Mouse (Mus musculus) neural tube, embryonic 13.5 days (tissue): ENCODE measurements around the gene Tacc3. TPM values are rescaled to one million over a fixed set of nuclear protein-coding genes. Genes with fewer than 3 reads are reported as not detected.

Experiments used
- ATAC-seq: fragments of 200-750 bp; cut with Nextera tagmentation; 2 replicates; pipeline ENCODE4 v1.8.0; 2017; ENCODE audit warnings: low read depth, mild to moderate bottlenecking, moderate TSS enrichment, moderate library complexity
- H3K27ac ChIP-seq: fragments of 300-500 bp; sonication (generic); replicated peaks from 2 replicates; pipeline ENCODE4 v1.5.1; 2015; ENCODE audit warnings: moderate library complexity, mild to moderate bottlenecking, inconsistent platforms
- H3K27me3 ChIP-seq: fragments of 300-500 bp; sonication (generic); 2 replicates; pipeline ENCODE4 v1.6.1; 2015; ENCODE audit warnings: mild to moderate bottlenecking, inconsistent platforms
- H3K36me3 ChIP-seq: fragments of 300-500 bp; sonication (generic); 2 replicates; pipeline ENCODE4 v1.6.1; 2015; ENCODE audit warnings: mild to moderate bottlenecking, inconsistent platforms
- H3K4me1 ChIP-seq: fragments of 300-500 bp; sonication (generic); replicated peaks from 2 replicates; pipeline ENCODE4 v1.6.1; 2015; ENCODE audit warnings: inconsistent platforms
- H3K4me2 ChIP-seq: fragments of 300-500 bp; sonication (generic); 2 replicates; pipeline ENCODE4 v1.6.1; 2015; ENCODE audit warnings: inconsistent platforms, mild to moderate bottlenecking, moderate library complexity
- H3K4me3 ChIP-seq: fragments of 300-500 bp; sonication (generic); 2 replicates; pipeline ENCODE4 v1.5.1; 2015; ENCODE audit warnings: mild to moderate bottlenecking, inconsistent platforms
- H3K9ac ChIP-seq: fragments of 300-500 bp; sonication (generic); 2 replicates; pipeline ENCODE4 v1.6.1; 2015; ENCODE audit warnings: moderate library complexity, mild to moderate bottlenecking, inconsistent platforms
- H3K9me3 ChIP-seq: fragments of 300-500 bp; sonication (generic); 2 replicates; pipeline ENCODE4 v1.6.1; 2016; ENCODE audit warnings: inconsistent platforms
- WGBS: fragments of 180-500 bp; shearing (Covaris S2); methylation state at CpG from one replicate; pipeline ENCODE4 v1.1.7; 2015; 5-methylcytosine and 5-hydroxymethylcytosine counted together
- polyA plus RNA-seq: library from polyadenylated mRNA; unstranded; fragments of >200 nt; fragmentation: Nextera tagmentation; extraction: Ambion mirVana; gene quantifications from 2 replicates; pipeline ENCODE4 v1.2.1, GENCODE M21; 2015

The Tacc3 gene
- polyA plus RNA-seq, 1 experiment from 2014 or later, result 40.7 TPM

DNA sequence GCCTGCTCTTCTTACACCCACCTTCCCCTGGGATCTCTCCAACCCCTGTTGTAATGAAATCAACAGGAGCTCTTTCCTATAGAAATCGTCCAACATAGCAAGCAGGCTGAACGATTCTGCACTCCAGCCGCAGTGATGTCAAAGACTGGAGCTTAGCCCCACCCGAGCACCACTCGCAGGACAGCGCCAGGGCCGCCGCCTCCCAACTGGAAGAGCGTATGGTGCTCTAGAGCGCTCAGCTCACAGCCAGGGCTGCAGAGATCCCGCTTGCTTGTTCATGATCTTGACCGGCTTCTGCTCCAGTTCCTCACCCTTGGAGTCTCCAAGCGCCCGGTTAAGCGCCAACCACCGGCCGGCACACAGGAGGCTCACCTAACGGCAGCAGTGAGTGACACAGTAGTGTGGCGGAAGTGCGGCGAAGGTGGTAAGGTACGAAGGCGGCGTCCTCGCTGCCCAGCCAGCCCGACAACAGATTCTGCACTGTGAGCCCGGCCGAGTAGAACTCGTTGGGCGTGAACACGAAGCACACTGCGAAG, 609 bp upstream of the Tacc3 start:
- ATAC-seq, result peak; percentile 32
- Histone ChIP-seq H3K9ac (peak overlapping the region; percentile 84), H3K4me1 (peaks cover 38% of the 10 kb centered on the region), H3K27ac (peak overlapping the region; percentile 95), H3K4me3 (peak overlapping the region; percentile 68), H3K27me3 (no peaks in the 10 kb centered on the region), H3K36me3 (peaks cover 32% of the 10 kb centered on the region), H3K9me3 (no peaks in the 10 kb centered on the region), H3K4me2 (peak overlapping the region; percentile 95)
- WGBS, result under 1% methylated on average over 32 of the region's 32 CpGs

GRCm38 (mm10) chr5:33658664-33659050, 729 bp downstream of the Tacc3 start:
- Histone ChIP-seq H3K4me2 (peak overlapping the region; percentile 95), H3K9ac (peak overlapping the region; percentile 84), H3K36me3 (peaks cover 29% of the 10 kb centered on the region), H3K9me3 (no peaks in the 10 kb centered on the region), H3K4me1 (peaks cover 34% of the 10 kb centered on the region), H3K27me3 (no peaks in the 10 kb centered on the region), H3K4me3 (peak overlapping the region; percentile 68), H3K27ac (0 out of 2 replicates have a peak overlapping the region, but pooled peaks have one; percentile 95)
- WGBS, result under 1% methylated on average over 26 of the region's 26 CpGs
- ATAC-seq, result no peak; the same call in 1 of the 2 replicates

DNA sequence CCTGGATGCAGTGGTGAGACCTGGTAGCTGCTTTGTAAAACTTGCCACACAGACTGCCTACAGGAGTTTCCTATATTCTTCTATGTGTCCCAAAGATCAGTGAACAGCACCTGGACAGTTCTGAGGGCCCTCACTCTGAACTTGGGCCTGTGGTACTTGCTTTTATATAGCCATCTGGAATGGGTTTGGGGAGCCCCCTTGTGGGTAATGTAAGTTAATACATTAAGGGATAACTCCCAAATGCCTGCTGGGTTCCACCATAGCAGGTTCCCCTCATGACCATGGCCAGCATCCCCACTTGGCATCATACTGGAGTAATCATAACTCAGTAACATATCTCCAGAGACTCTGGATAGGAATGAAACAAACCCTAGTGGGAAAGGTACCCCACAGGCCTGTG, 10.3 kb downstream of the Tacc3 start:
- no peak for ATAC-seq
- Histone ChIP-seq H3K4me1 (no peaks in the 10 kb centered on the region), H3K36me3 (peaks cover 35% of the 10 kb centered on the region), H3K27ac (no peak overlapping the region), H3K9me3 (no peaks in the 10 kb centered on the region), H3K9ac (no peak overlapping the region), H3K4me3 (no peak overlapping the region), H3K27me3 (no peaks in the 10 kb centered on the region), H3K4me2 (no peak overlapping the region)

GRCm38 (mm10) chr5:33671659-33672058, 13.7 kb downstream of the Tacc3 start:
- Histone ChIP-seq H3K4me1 (peaks cover 13% of the 10 kb centered on the region), H3K36me3 (peaks cover 29% of the 10 kb centered on the region), H3K4me3 (no peak overlapping the region), H3K27ac (no peak overlapping the region), H3K27me3 (no peaks in the 10 kb centered on the region), H3K4me2 (no peak overlapping the region), H3K9me3 (no peaks in the 10 kb centered on the region), H3K9ac (no peak overlapping the region)
- 84% methylated on average over 5 of the region's 5 CpGs for WGBS
- ATAC-seq, result no peak

DNA sequence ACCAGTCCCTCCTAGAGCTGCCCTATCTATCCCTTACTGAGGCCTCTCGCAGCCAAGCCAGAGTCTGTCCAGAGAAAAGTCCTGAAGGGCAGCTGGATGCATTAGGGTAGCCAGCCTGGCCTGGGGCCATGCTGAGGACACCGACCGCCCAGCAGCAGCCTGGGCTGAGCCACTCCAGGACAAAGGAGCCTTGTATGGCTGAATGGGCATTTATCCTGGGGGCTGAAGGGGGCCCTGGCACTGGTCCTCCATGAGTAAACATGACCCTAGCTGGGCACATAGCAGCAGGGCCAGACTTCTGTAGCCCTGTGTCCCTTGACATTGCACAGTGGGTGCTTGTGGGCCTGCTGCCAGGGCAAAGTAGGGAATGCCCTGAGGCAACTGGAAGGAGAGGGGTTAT, 16.5 kb downstream of the Tacc3 start:
- no peaks in the 10 kb centered on the region for H3K9me3 ChIP-seq
- H3K4me3 ChIP-seq, result no peak overlapping the region
- peak overlapping the region; percentile 38; the same call in 1 of the 2 replicates for H3K9ac ChIP-seq
- H3K27me3 ChIP-seq, result no peaks in the 10 kb centered on the region
- ATAC-seq, result peak; percentile 70
- H3K4me1 ChIP-seq, result peaks cover 13% of the 10 kb centered on the region
- WGBS, result 32% methylated on average over 3 of the region's 3 CpGs
- H3K4me2 ChIP-seq, result no peak overlapping the region
- H3K27ac ChIP-seq, result no peak overlapping the region; the same call in 1 of the 2 replicates
- H3K36me3 ChIP-seq, result peaks cover 14% of the 10 kb centered on the region

DNA sequence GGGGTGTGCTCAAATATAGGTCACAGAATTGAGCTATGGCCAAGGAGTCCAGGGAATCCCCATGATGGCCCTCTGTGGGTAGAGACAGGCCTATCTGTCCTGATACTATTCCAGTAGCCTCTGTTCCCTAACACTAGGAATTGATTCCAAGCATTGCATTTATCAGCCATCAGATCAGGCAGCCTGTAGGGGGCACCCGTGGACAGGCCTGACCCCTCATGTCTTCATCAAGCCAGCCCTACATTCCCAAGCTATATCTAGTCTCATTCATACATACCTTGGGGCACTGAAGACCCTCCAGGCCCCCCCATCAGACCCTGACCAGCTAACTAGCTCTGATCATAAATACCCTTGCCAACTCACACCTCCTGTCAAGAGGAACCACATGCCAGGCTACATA, 18.0 kb downstream of the Tacc3 start:
- WGBS, result 0% methylated on average over 1 of the region's 1 CpGs
- Histone ChIP-seq H3K4me2 (no peak overlapping the region), H3K4me3 (no peak overlapping the region), H3K27me3 (no peaks in the 10 kb centered on the region), H3K4me1 (peaks cover 13% of the 10 kb centered on the region), H3K36me3 (peaks cover 3% of the 10 kb centered on the region; the same call in 1 of the 2 replicates), H3K27ac (no peak overlapping the region), H3K9me3 (no peaks in the 10 kb centered on the region), H3K9ac (no peak overlapping the region)
- ATAC-seq, result no peak

DNA sequence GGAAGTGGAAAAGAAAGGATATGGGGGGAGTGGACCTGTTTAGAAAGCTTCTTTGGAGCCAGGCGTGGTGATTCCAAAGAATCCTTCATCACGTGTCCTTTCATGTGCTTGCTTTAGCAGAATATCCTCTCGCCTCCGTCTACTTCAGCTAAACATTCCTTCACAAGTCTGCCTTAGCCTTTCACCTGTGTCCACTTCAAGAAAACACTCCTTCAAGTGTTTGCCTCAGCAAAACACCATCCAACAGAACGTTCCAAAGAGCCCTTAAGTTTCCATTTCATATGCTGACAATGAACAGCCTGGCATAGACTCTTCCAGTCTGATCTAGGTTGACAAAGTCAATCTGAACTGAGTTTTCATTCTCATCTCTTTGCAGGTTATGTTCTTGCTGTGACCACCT, 20.3 kb downstream of the Tacc3 start:
- Histone ChIP-seq H3K4me1 (peaks cover 13% of the 10 kb centered on the region), H3K9me3 (no peaks in the 10 kb centered on the region), H3K27me3 (no peaks in the 10 kb centered on the region; the same call in 1 of the 2 replicates), H3K27ac (no peak overlapping the region), H3K4me2 (no peak overlapping the region), H3K36me3 (no peaks in the 10 kb centered on the region), H3K4me3 (no peak overlapping the region), H3K9ac (no peak overlapping the region)
- ATAC-seq, result no peak
- 90% methylated on average over 5 of the region's 5 CpGs for WGBS

- no peak overlapping the region for H3K4me3 ChIP-seq
- H3K4me1 ChIP-seq, result no peaks in the 10 kb centered on the region
- H3K27me3 ChIP-seq, result peaks cover 9% of the 10 kb centered on the region
- 60% methylated on average over 3 of the region's 3 CpGs for WGBS
- H3K9ac ChIP-seq, result no peak overlapping the region
- H3K9me3 ChIP-seq, result no peaks in the 10 kb centered on the region
- no peak for ATAC-seq
- H3K4me2 ChIP-seq, result no peak overlapping the region
- H3K27ac ChIP-seq, result no peak overlapping the region
- no peaks in the 10 kb centered on the region for H3K36me3 ChIP-seq
These were observed 23.1 kb downstream of the Tacc3 start for GRCm38 (mm10) chr5:33681044-33681443.

- peaks cover 17% of the 10 kb centered on the region for H3K27me3 ChIP-seq
- no peaks in the 10 kb centered on the region for H3K9me3 ChIP-seq
- H3K27ac ChIP-seq, result no peak overlapping the region
- no peak overlapping the region for H3K9ac ChIP-seq
- H3K4me3 ChIP-seq, result no peak overlapping the region
- no peak overlapping the region for H3K4me2 ChIP-seq
- no peaks in the 10 kb centered on the region for H3K36me3 ChIP-seq
- H3K4me1 ChIP-seq, result 0 out of 2 replicates have a peak, but pooled peaks cover 6% of the 10 kb centered on the region
- WGBS, result 81% methylated on average over 15 of the region's 15 CpGs
- ATAC-seq, result no peak
These were observed 23.9 kb downstream of the Tacc3 start for GRCm38 (mm10) chr5:33681611-33682388.

DNA sequence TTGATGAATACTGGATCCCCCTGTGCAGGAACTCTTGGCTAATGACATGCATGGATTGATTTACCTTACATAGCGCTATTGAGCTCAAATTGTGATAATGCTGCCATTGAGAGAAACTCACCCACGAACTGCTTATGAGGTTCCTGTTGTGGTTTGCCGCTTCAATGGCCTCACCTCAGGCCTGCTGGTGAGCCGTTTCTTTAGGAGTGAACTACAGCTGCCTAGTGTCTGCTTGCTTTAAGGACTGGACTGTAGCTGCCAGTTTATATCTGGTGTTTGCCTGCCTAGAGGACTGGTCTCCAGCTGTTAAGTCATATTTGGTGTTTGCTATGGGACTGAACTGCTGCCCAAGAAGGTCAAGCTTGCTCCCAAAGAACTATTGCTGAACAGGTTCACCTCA, 25.0 kb downstream of the Tacc3 start:
- Histone ChIP-seq H3K4me2 (no peak overlapping the region), H3K9me3 (no peaks in the 10 kb centered on the region), H3K27me3 (peaks cover 19% of the 10 kb centered on the region), H3K27ac (no peak overlapping the region), H3K4me3 (no peak overlapping the region), H3K4me1 (peaks cover 18% of the 10 kb centered on the region), H3K9ac (no peak overlapping the region), H3K36me3 (no peaks in the 10 kb centered on the region)
- no peak for ATAC-seq
- 76% methylated on average over 4 of the region's 4 CpGs for WGBS

- Histone ChIP-seq H3K36me3 (no peaks in the 10 kb centered on the region), H3K4me2 (no peak overlapping the region), H3K9ac (no peak overlapping the region), H3K9me3 (no peaks in the 10 kb centered on the region), H3K4me1 (peaks cover 29% of the 10 kb centered on the region), H3K27me3 (peaks cover 29% of the 10 kb centered on the region), H3K27ac (no peak overlapping the region), H3K4me3 (no peak overlapping the region)
- peak; percentile 21; the same call in 1 of the 2 replicates for ATAC-seq
- WGBS, result 44% methylated on average over 7 of the region's 7 CpGs
These were observed 26.1 kb downstream of the Tacc3 start for GRCm38 (mm10) chr5:33683897-33684652.

- ATAC-seq, result no peak
- no peak overlapping the region for H3K4me3 ChIP-seq
These were observed 27.0 kb downstream of the Tacc3 start for GRCm38 (mm10) chr5:33684932-33685331.

More at GRCm38 (mm10) chr5:33684932-33685331, 27.0 kb downstream of the Tacc3 start:
- H3K27me3 ChIP-seq, result peaks cover 38% of the 10 kb centered on the region
- H3K4me1 ChIP-seq, result peaks cover 38% of the 10 kb centered on the region
- no peaks in the 10 kb centered on the region for H3K36me3 ChIP-seq
- H3K27ac ChIP-seq, result no peak overlapping the region
- H3K4me2 ChIP-seq, result no peak overlapping the region
- H3K9ac ChIP-seq, result no peak overlapping the region
- WGBS, result 85% methylated on average over 4 of the region's 4 CpGs
- no peaks in the 10 kb centered on the region for H3K9me3 ChIP-seq
